Mouse (Mus musculus) T-helper 2 cell (primary cell): Measurements from ENCODE around the gene Gm20388.

Source experiments
- in situ Hi-C: fragments of 300-600 bp; cut with MboI, MseI; formaldehyde crosslinking; loops from one replicate; pipeline ENCODE4 v1.15.1; 2025; ENCODE audit warnings: high pct_unique_total_duplicates

Gm20388 gene

GRCm38 (mm10) chr8:121843184-121843733 lies 1932.6 kb downstream of the Gm20388 start:
- in situ Hi-C loops, result no loop called here

GRCm38 (mm10) chr8:121844765-121845164 lies 1934.1 kb downstream of the Gm20388 start:
- in situ Hi-C loops, result no loop called here

GRCm38 (mm10) chr8:121846815-121847214 lies 1936.2 kb downstream of the Gm20388 start:
- in situ Hi-C loops, result no loop called here

GRCm38 (mm10) chr8:121847261-121847822 lies 1936.7 kb downstream of the Gm20388 start:
- in situ Hi-C loops, result no loop called here

GRCm38 (mm10) chr8:121847987-121848386 lies 1937.3 kb downstream of the Gm20388 start:
- in situ Hi-C loops, result no loop called here

GRCm38 (mm10) chr8:121848495-121848894 lies 1937.9 kb downstream of the Gm20388 start:
- in situ Hi-C loops, result no loop called here

GRCm38 (mm10) chr8:121849303-121849702 lies 1938.7 kb downstream of the Gm20388 start:
- in situ Hi-C loops, result no loop called here

GRCm38 (mm10) chr8:121850018-121850417 lies 1939.4 kb downstream of the Gm20388 start:
- in situ Hi-C loops, result loop anchor here (5.0 kb wide), 1 partner anchor 52 kb away; no protein-coding TSS in a partner anchor

GRCm38 (mm10) chr8:121850436-121850820 lies 1939.8 kb downstream of the Gm20388 start:
- in situ Hi-C loops, result loop anchor here (5.0 kb wide), 1 partner anchor 52 kb away; no protein-coding TSS in a partner anchor

GRCm38 (mm10) chr8:121850821-121851470 lies 1940.3 kb downstream of the Gm20388 start:
- in situ Hi-C loops, result loop anchor here (5.0 kb wide), 1 partner anchor 51 kb away; no protein-coding TSS in a partner anchor

GRCm38 (mm10) chr8:121851716-121852115 lies 1941.1 kb downstream of the Gm20388 start:
- in situ Hi-C loops, result loop anchor here (5.0 kb wide), 1 partner anchor 51 kb away; no protein-coding TSS in a partner anchor

GRCm38 (mm10) chr8:121852464-121852863 lies 1941.8 kb downstream of the Gm20388 start:
- in situ Hi-C loops, result loop anchor here (5.0 kb wide), 1 partner anchor 50 kb away; no protein-coding TSS in a partner anchor

GRCm38 (mm10) chr8:121853586-121853985 lies 1942.9 kb downstream of the Gm20388 start:
- in situ Hi-C loops, result loop anchor here (5.0 kb wide), 1 partner anchor 49 kb away; no protein-coding TSS in a partner anchor

GRCm38 (mm10) chr8:121856071-121856746 lies 1945.6 kb downstream of the Gm20388 start:
- in situ Hi-C loops, result no loop called here

- in situ Hi-C loops, result no loop called here
Observed at GRCm38 (mm10) chr8:121857331-121857730, 1946.7 kb downstream of the Gm20388 start.

- in situ Hi-C loops, result no loop called here
Observed at GRCm38 (mm10) chr8:121857747-121858146, 1947.1 kb downstream of the Gm20388 start.

GRCm38 (mm10) chr8:121861276-121861675 lies 1950.6 kb downstream of the Gm20388 start:
- in situ Hi-C loops, result no loop called here

GRCm38 (mm10) chr8:121861806-121862548 lies 1951.3 kb downstream of the Gm20388 start:
- in situ Hi-C loops, result no loop called here

GRCm38 (mm10) chr8:121865356-121865755 lies 1954.7 kb downstream of the Gm20388 start:
- in situ Hi-C loops, result no loop called here

- in situ Hi-C loops, result no loop called here
Observed at GRCm38 (mm10) chr8:121868196-121868595, 1957.6 kb downstream of the Gm20388 start.

- in situ Hi-C loops, result no loop called here
Observed at GRCm38 (mm10) chr8:121868896-121869295, 1958.3 kb downstream of the Gm20388 start.
